Mouse (Mus musculus) heart, embryonic 12.5 days (tissue): ENCODE results near the gene F12. TPM values are rescaled to one million over a fixed set of nuclear protein-coding genes. Genes with fewer than 3 reads are reported as not detected.

Source experiments
- ATAC-seq: fragments of 200-750 bp; cut with Nextera tagmentation; 2 replicates; pipeline ENCODE4 v1.8.0; 2017; ENCODE audit warnings: moderate TSS enrichment, moderate library complexity; ENCODE audit not compliant: insufficient number of reproducible peaks, low FRiP score
- H3K27ac ChIP-seq: fragments of 300-500 bp; sonication (generic); 2 replicates; pipeline ENCODE4 v1.5.1; 2016; ENCODE audit warnings: mild to moderate bottlenecking, moderate library complexity; ENCODE audit not compliant: poor library complexity, severe bottlenecking
- H3K27me3 ChIP-seq: fragments of 300-500 bp; sonication (generic); replicated peaks from 2 replicates; pipeline ENCODE4 v1.6.1; 2016; ENCODE audit warnings: mild to moderate bottlenecking, moderate library complexity
- H3K36me3 ChIP-seq: fragments of 300-500 bp; sonication (generic); 2 replicates; pipeline ENCODE4 v1.6.1; 2016; ENCODE audit warnings: mild to moderate bottlenecking, moderate library complexity
- H3K4me1 ChIP-seq: fragments of 300-500 bp; sonication (generic); replicated peaks from 2 replicates; pipeline ENCODE4 v1.6.1; 2016; ENCODE audit warnings: mild to moderate bottlenecking
- H3K4me2 ChIP-seq: fragments of 300-500 bp; sonication (generic); 2 replicates; pipeline ENCODE4 v1.6.1; 2016; ENCODE audit warnings: mild to moderate bottlenecking, moderate library complexity
- H3K4me3 ChIP-seq: fragments of 300-500 bp; sonication (generic); 2 replicates; pipeline ENCODE4 v1.5.1; 2016; ENCODE audit warnings: mild to moderate bottlenecking
- H3K9ac ChIP-seq: fragments of 300-500 bp; sonication (generic); 2 replicates; pipeline ENCODE4 v1.6.1; 2016; ENCODE audit warnings: mild to moderate bottlenecking, moderate library complexity
- H3K9me3 ChIP-seq: fragments of 300-500 bp; sonication (generic); replicated peaks from 2 replicates; pipeline ENCODE4 v1.6.1; 2016; ENCODE audit warnings: mild to moderate bottlenecking, moderate library complexity
- WGBS: fragments of 180-500 bp; shearing (Covaris S2); methylation state at CpG from one replicate; pipeline ENCODE4 v1.1.7; 2016; 5-methylcytosine and 5-hydroxymethylcytosine counted together
- polyA plus RNA-seq: library from polyadenylated mRNA; unstranded; fragments of >200 nt; fragmentation: Nextera tagmentation; extraction: Ambion mirVana; gene quantifications from 2 replicates; pipeline ENCODE4 v1.2.1, GENCODE M21; 2016

F12 gene
- 0.96 TPM in 1 of 2 replicates, not detected in the other for polyA plus RNA-seq

GRCm38 (mm10) chr13:55426613-55427012, at the start of gene F12:
Gene F12 (minus strand): TSS chr13:55426793.
- Histone ChIP-seq H3K4me3 (no peak within 1 kb of the TSS), H3K9me3 (no peaks in the 10 kb centered on the region), H3K27ac (no peak within 1 kb of the TSS), H3K4me1 (no peaks in the 10 kb centered on the region), H3K9ac (no peak within 1 kb of the TSS), H3K4me2 (no peak within 1 kb of the TSS), H3K27me3 (peaks cover 38% of the 10 kb centered on the region), H3K36me3 (no peaks in the 10 kb centered on the region)
- no peak for ATAC-seq
- WGBS, result 82% methylated on average over 10 of the region's 10 CpGs

DNA sequence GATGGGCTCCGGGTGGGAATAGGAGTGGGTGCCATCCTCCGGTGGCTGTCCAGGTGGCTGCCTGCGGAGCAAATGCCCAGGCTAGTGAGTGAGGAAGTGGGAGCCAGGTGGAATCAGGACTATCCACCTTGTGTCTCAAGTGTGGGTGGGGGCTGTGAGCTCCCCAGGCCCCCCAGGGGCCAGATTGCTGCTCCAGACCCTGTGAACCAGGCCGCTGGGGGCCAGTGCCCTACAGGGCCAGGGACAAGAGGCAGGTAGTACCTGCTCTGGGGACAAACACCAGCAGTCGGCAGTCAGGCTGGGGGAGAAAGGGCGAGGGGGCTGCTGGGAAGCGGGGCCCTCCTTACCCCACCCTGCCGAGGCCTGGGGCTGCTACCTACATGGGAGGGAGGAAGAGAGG, 49.7 kb upstream of the F12 start:
- Histone ChIP-seq H3K27ac (no peak overlapping the region), H3K4me1 (peaks cover 28% of the 10 kb centered on the region), H3K4me2 (no peak overlapping the region), H3K9me3 (peaks cover 3% of the 10 kb centered on the region; the same call in 1 of the 2 replicates), H3K9ac (no peak overlapping the region), H3K27me3 (peaks cover 46% of the 10 kb centered on the region), H3K4me3 (no peak overlapping the region), H3K36me3 (peaks cover 60% of the 10 kb centered on the region)
- 87% methylated on average over 8 of the region's 8 CpGs for WGBS
- ATAC-seq, result no peak

- peaks cover 50% of the 10 kb centered on the region for H3K27me3 ChIP-seq
These were observed 49.2 kb upstream of the F12 start for GRCm38 (mm10) chr13:55475750-55476149.

DNA sequence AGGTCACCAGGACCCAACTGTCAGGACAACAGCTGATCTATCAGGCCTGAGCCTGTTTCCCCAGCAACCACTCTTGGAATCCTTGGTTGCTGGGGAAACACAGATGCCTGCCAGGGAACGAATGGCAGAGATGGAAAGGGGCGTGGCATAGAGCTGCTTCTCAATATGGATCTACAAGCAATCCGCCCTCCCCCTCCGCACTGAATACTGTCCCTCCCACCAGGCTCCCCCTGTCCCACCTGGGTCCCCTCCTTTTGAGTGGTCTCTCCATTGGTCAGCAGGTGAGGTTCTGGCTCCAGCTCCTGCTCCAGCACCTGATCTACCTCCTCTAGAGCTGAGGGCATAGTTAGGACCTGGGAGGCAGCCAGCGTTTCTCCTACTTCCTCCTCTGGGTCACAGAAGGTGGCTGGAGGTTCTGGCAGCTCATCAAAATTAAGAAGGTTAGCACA, 48.1 kb upstream of the F12 start:
- H3K36me3 ChIP-seq, result peaks cover 44% of the 10 kb centered on the region
- no peak overlapping the region for H3K4me2 ChIP-seq
- no peak overlapping the region for H3K9ac ChIP-seq
- peaks cover 57% of the 10 kb centered on the region for H3K27me3 ChIP-seq
- H3K27ac ChIP-seq, result no peak overlapping the region
- H3K4me1 ChIP-seq, result peaks cover 33% of the 10 kb centered on the region
- ATAC-seq, result no peak
- H3K4me3 ChIP-seq, result no peak overlapping the region
- 61% methylated on average over 5 of the region's 5 CpGs for WGBS
- no peaks in the 10 kb centered on the region for H3K9me3 ChIP-seq

More at GRCm38 (mm10) chr13:55475750-55476149, 49.2 kb upstream of the F12 start:
- Histone ChIP-seq H3K4me3 (no peak overlapping the region), H3K36me3 (peaks cover 55% of the 10 kb centered on the region), H3K27ac (no peak overlapping the region), H3K9ac (no peak overlapping the region), H3K4me2 (no peak overlapping the region), H3K4me1 (peaks cover 33% of the 10 kb centered on the region), H3K9me3 (peaks cover 3% of the 10 kb centered on the region; the same call in 1 of the 2 replicates)
- no peak for ATAC-seq
- WGBS, result 89% methylated on average over 5 of the region's 5 CpGs

- H3K27me3 ChIP-seq, result peaks cover 62% of the 10 kb centered on the region
- WGBS, result 66% methylated on average over 11 of the region's 11 CpGs
- no peak overlapping the region for H3K27ac ChIP-seq
- H3K36me3 ChIP-seq, result peaks cover 38% of the 10 kb centered on the region
- H3K9me3 ChIP-seq, result no peaks in the 10 kb centered on the region
- no peak overlapping the region for H3K4me3 ChIP-seq
- no peak overlapping the region for H3K4me2 ChIP-seq
- no peak overlapping the region for H3K9ac ChIP-seq
- ATAC-seq, result no peak
- peaks cover 33% of the 10 kb centered on the region for H3K4me1 ChIP-seq
These were observed 47.4 kb upstream of the F12 start for GRCm38 (mm10) chr13:55473961-55474360.

- Histone ChIP-seq H3K36me3 (peaks cover 38% of the 10 kb centered on the region), H3K27ac (0 out of 2 replicates have a peak overlapping the region, but pooled peaks have one; percentile 2), H3K9me3 (no peaks in the 10 kb centered on the region), H3K27me3 (peaks cover 69% of the 10 kb centered on the region), H3K4me3 (peak overlapping the region; percentile 58), H3K4me1 (peaks cover 33% of the 10 kb centered on the region), H3K9ac (peak overlapping the region; percentile 72), H3K4me2 (peak overlapping the region; percentile 93)
- ATAC-seq, result no peak
- 22% methylated on average over 18 of the region's 18 CpGs for WGBS
These were observed 46.7 kb upstream of the F12 start for GRCm38 (mm10) chr13:55473076-55473831.

DNA sequence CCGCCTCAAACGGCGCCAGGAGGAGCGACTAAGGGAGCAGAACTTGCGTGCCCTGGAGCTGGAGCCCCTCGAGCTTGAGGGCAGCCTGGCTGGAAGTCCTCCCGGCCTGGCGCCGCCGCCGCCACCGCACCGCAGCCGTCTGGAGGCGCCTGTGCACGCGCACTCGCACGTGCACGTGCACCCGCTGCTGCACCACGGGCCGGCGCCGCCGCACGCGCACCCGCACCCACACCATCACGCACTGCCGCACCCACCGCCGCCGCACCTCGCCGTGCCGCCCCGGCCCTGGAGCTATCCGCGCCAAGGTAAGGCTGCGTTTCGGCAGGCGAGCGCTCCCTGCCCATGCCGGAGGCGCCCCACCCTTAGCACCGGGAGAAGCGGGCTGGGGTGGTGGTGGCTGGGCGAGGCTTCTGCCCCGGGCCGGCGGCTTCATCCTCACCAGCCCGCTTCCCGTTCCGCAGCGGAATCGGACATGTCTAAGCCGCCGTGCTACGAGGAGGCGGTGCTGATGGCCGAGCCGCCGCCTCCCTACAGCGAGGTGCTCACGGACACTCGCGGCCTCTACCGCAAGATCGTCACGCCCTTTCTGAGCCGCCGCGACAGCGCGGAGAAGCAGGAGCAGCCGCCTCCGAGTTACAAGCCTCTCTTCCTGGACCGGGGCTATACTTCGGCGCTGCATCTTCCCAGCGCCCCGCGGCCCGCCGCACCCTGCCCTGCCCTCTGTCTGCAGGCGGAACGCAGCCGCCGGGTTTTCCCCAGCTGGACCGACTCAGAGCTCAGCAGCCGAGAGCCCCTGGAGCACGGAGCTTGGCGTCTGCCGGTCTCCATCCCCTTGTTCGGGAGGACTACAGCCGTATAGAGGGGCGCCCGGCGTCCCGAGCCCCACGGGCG, 45.8 kb upstream of the F12 start:
- H3K27ac ChIP-seq, result 0 out of 2 replicates have a peak overlapping the region, but pooled peaks have one; percentile 5
- H3K4me3 ChIP-seq, result peak overlapping the region; percentile 58
- WGBS, result under 1% methylated on average over 102 of the region's 103 CpGs
- peaks cover 75% of the 10 kb centered on the region for H3K27me3 ChIP-seq
- ATAC-seq, result peak; percentile 39
- H3K4me2 ChIP-seq, result peak overlapping the region; percentile 93
- H3K9me3 ChIP-seq, result no peaks in the 10 kb centered on the region
- H3K9ac ChIP-seq, result peak overlapping the region; percentile 72
- peaks cover 33% of the 10 kb centered on the region for H3K4me1 ChIP-seq
- peaks cover 35% of the 10 kb centered on the region for H3K36me3 ChIP-seq

DNA sequence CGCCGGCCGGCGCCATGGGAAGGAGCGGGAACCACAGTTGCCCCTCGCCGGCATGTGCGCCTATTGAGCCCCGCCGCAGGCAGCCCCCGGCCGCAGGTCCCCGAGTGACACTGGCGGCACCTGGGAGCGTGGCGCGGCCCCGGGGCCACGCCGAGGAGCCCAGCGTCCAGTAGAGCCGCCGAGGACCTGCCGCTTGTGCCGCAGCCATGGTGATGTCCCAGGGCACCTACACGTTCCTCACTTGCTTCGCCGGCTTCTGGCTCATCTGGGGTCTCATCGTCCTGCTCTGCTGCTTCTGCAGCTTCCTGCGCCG, 45.2 kb upstream of the F12 start:
- ATAC-seq, result peak; percentile 23
- H3K27ac ChIP-seq, result 0 out of 2 replicates have a peak overlapping the region, but pooled peaks have one; percentile 5
- H3K36me3 ChIP-seq, result peaks cover 29% of the 10 kb centered on the region
- H3K4me1 ChIP-seq, result peaks cover 33% of the 10 kb centered on the region
- H3K27me3 ChIP-seq, result peaks cover 73% of the 10 kb centered on the region
- H3K9me3 ChIP-seq, result no peaks in the 10 kb centered on the region
- H3K4me3 ChIP-seq, result peak overlapping the region; percentile 58
- peak overlapping the region; percentile 72 for H3K9ac ChIP-seq
- WGBS, result under 1% methylated on average over 31 of the region's 31 CpGs
- H3K4me2 ChIP-seq, result peak overlapping the region; percentile 93

GRCm38 (mm10) chr13:55471156-55471818, 44.7 kb upstream of the F12 start:
- WGBS, result 1% methylated on average over 54 of the region's 54 CpGs
- H3K36me3 ChIP-seq, result peaks cover 24% of the 10 kb centered on the region
- peak overlapping the region; percentile 93 for H3K4me2 ChIP-seq
- H3K4me3 ChIP-seq, result peak overlapping the region; percentile 58
- no peaks in the 10 kb centered on the region for H3K9me3 ChIP-seq
- H3K27me3 ChIP-seq, result peaks cover 73% of the 10 kb centered on the region
- ATAC-seq, result peak; percentile 65
- H3K4me1 ChIP-seq, result peaks cover 33% of the 10 kb centered on the region
- peak overlapping the region; percentile 72 for H3K9ac ChIP-seq
- no peak overlapping the region for H3K27ac ChIP-seq

DNA sequence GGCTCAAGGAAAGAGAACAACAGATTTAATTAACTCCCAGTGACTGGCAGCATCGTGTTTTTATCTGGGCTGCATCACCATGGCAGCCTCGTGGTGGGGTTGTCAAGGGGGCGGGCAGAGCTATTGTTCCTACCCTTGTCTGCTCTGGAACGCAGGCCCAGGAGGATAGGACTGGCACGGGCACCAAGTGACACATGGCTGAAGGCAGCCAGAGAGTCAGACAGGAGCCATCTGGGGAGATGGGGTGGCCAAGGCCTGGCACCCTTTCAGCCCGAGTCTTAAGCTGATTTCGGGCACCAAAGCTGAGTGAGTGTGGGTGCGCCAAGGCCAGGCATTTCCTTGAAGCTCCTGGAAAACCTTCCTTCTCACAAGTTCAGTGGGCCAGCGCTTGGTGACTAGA, 43.8 kb upstream of the F12 start:
- no peak overlapping the region for H3K27ac ChIP-seq
- H3K4me1 ChIP-seq, result peaks cover 34% of the 10 kb centered on the region
- no peak overlapping the region for H3K9ac ChIP-seq
- no peak overlapping the region for H3K4me2 ChIP-seq
- whole genome bisulfite sequencing, result 66% methylated on average over 9 of the region's 9 CpGs
- no peak for ATAC-seq
- peaks cover 15% of the 10 kb centered on the region for H3K36me3 ChIP-seq
- H3K9me3 ChIP-seq, result no peaks in the 10 kb centered on the region
- H3K4me3 ChIP-seq, result no peak overlapping the region
- H3K27me3 ChIP-seq, result peaks cover 74% of the 10 kb centered on the region
